Mouse (Mus musculus): ENCODE measurements around the gene Tmem229b. TPM values are rescaled to one million over a fixed set of nuclear protein-coding genes. Genes with fewer than 3 reads are reported as not detected.
A peak's percentile ranks its signal among the peaks of the same experiment; 100 is the strongest.

Gene Tmem229b
- polyA plus RNA-seq, 1 experiment, result 0.59 TPM

- Histone ChIP-seq H3K36me3 (ENCODE audit: control insufficient read depth, insufficient read depth) (no peaks in the 10 kb centered on the region), H3K27me3 (ENCODE audit: control insufficient read depth, insufficient read depth, insufficient read length) (no peaks in the 10 kb centered on the region), H3ac (ENCODE audit: control insufficient read depth, insufficient read length, low read depth) (no peak overlapping the region), H3K79me3 (ENCODE audit: low read depth) (no peaks in the 10 kb centered on the region), H3K79me2 (ENCODE audit: control insufficient read depth, insufficient read depth) (no peaks in the 10 kb centered on the region), H3K4me3 (ENCODE audit: insufficient read depth, poor library complexity, severe bottlenecking) (no peak overlapping the region)
- peak; percentile 35 for TF ChIP-seq CEBPB (IDR thresholded peaks at IDR 0.05; ENCODE audit: low read depth)
- peak; percentile 81 for TF ChIP-seq CTCF (IDR thresholded peaks at IDR 0.05; ENCODE audit: control insufficient read depth, insufficient read depth, insufficient read length)
- TF ChIP-seq MAX (IDR thresholded peaks at IDR 0.05), result no peak
- TF ChIP-seq FOSL1 (IDR thresholded peaks at IDR 0.05; ENCODE audit: insufficient read depth, low read length, poor library complexity, severe bottlenecking), result no peak
- TF ChIP-seq MYOG (IDR thresholded peaks at IDR 0.05; ENCODE audit: control insufficient read depth, extremely low read depth, insufficient read length), result no peak
- TF ChIP-seq USF1 (IDR thresholded peaks at IDR 0.05; ENCODE audit: low read depth), result no peak
- no peak for TF ChIP-seq MYOD1 (IDR thresholded peaks at IDR 0.05; ENCODE audit: control insufficient read depth, insufficient read length, low read depth)
Measured at GRCm38 (mm10) chr12:78918227-78919078, 89.0 kb downstream of the Tmem229b start.

GRCm38 (mm10) chr12:78916278-78916677 is 91.1 kb downstream of the Tmem229b start:
- TF ChIP-seq MAX (IDR thresholded peaks at IDR 0.05) (no peak), FOSL1 (IDR thresholded peaks at IDR 0.05; ENCODE audit: insufficient read depth, low read length, poor library complexity, severe bottlenecking) (no peak), CTCF (IDR thresholded peaks at IDR 0.05; ENCODE audit: control insufficient read depth, insufficient read depth, insufficient read length) (no peak), CEBPB (IDR thresholded peaks at IDR 0.05; ENCODE audit: low read depth) (no peak), MYOG (IDR thresholded peaks at IDR 0.05; ENCODE audit: control insufficient read depth, extremely low read depth, insufficient read length) (no peak), MYOD1 (IDR thresholded peaks at IDR 0.05; ENCODE audit: control insufficient read depth, insufficient read length, low read depth) (no peak), USF1 (IDR thresholded peaks at IDR 0.05; ENCODE audit: low read depth) (no peak)
- H3K36me3 ChIP-seq (ENCODE audit: control insufficient read depth, insufficient read depth), result no peaks in the 10 kb centered on the region
- H3K4me3 ChIP-seq (ENCODE audit: insufficient read depth, poor library complexity, severe bottlenecking), result no peak overlapping the region
- H3ac ChIP-seq (ENCODE audit: control insufficient read depth, insufficient read length, low read depth), result no peak overlapping the region
- H3K79me3 ChIP-seq (ENCODE audit: low read depth), result no peaks in the 10 kb centered on the region
- H3K27me3 ChIP-seq (ENCODE audit: control insufficient read depth, insufficient read depth, insufficient read length), result no peaks in the 10 kb centered on the region
- no peaks in the 10 kb centered on the region for H3K79me2 ChIP-seq (ENCODE audit: control insufficient read depth, insufficient read depth)

GRCm38 (mm10) chr12:78915561-78915960 is 91.9 kb downstream of the Tmem229b start:
- TF ChIP-seq USF1 (IDR thresholded peaks at IDR 0.05; ENCODE audit: low read depth) (no peak), MAX (IDR thresholded peaks at IDR 0.05) (no peak)
- H3K27me3 ChIP-seq (ENCODE audit: control insufficient read depth, insufficient read depth, insufficient read length), result no peaks in the 10 kb centered on the region
- no peak overlapping the region for H3ac ChIP-seq (ENCODE audit: control insufficient read depth, insufficient read length, low read depth)
- no peak overlapping the region for H3K4me3 ChIP-seq (ENCODE audit: insufficient read depth, poor library complexity, severe bottlenecking)
- H3K36me3 ChIP-seq (ENCODE audit: control insufficient read depth, insufficient read depth), result no peaks in the 10 kb centered on the region
- no peaks in the 10 kb centered on the region for H3K79me3 ChIP-seq (ENCODE audit: low read depth)
- no peaks in the 10 kb centered on the region for H3K79me2 ChIP-seq (ENCODE audit: control insufficient read depth, insufficient read depth)

- TF ChIP-seq CEBPB (IDR thresholded peaks at IDR 0.05; ENCODE audit: low read depth) (peak; percentile 75), USF1 (IDR thresholded peaks at IDR 0.05; ENCODE audit: low read depth) (no peak)
- Histone ChIP-seq H3K4me3 (ENCODE audit: insufficient read depth, poor library complexity, severe bottlenecking) (no peak overlapping the region), H3K79me3 (ENCODE audit: low read depth) (no peaks in the 10 kb centered on the region), H3K27me3 (ENCODE audit: control insufficient read depth, insufficient read depth, insufficient read length) (no peaks in the 10 kb centered on the region), H3K79me2 (ENCODE audit: control insufficient read depth, insufficient read depth) (no peaks in the 10 kb centered on the region), H3ac (ENCODE audit: control insufficient read depth, insufficient read length, low read depth) (no peak overlapping the region), H3K36me3 (ENCODE audit: control insufficient read depth, insufficient read depth) (no peaks in the 10 kb centered on the region)
Measured at GRCm38 (mm10) chr12:78914458-78914857, 93.0 kb downstream of the Tmem229b start.

Other genes starting within 250 kb of the Tmem229b start
- gene Atp6v1d, start 146.0 kb downstream of the Tmem229b start, polyA plus RNA-seq (2012; fragmentation: generic; extraction: Trizol), result 32.8 TPM
- 63.0 TPM for gene Eif2s1, start 145.8 kb downstream of the Tmem229b start, polyA plus RNA-seq (2012; fragmentation: generic; extraction: Trizol)
- gene Plek2, start 100.7 kb downstream of the Tmem229b start, polyA plus RNA-seq (2012; fragmentation: generic; extraction: Trizol), result 2.4 TPM
- 1.1 TPM for gene Plekhh1, start 21.5 kb upstream of the Tmem229b start, polyA plus RNA-seq (2012; fragmentation: generic; extraction: Trizol)
- gene Pigh, start 82.0 kb upstream of the Tmem229b start, polyA plus RNA-seq (2012; fragmentation: generic; extraction: Trizol), result 2.7 TPM
- 0.15 TPM for gene Arg2, start 123.2 kb upstream of the Tmem229b start, polyA plus RNA-seq (2012; fragmentation: generic; extraction: Trizol)
- 66.4 TPM for gene Vti1b, start 165.0 kb upstream of the Tmem229b start, polyA plus RNA-seq (2012; fragmentation: generic; extraction: Trizol)
- 14.0 TPM for gene Rdh11, start 184.7 kb upstream of the Tmem229b start, polyA plus RNA-seq (2012; fragmentation: generic; extraction: Trizol)
- gene Rdh12, start 201.3 kb upstream of the Tmem229b start, polyA plus RNA-seq (2012; fragmentation: generic; extraction: Trizol), result 0.23 TPM